Mouse (Mus musculus): Measurements from ENCODE around the gene Lbhd2. TPM values are rescaled to one million over a fixed set of nuclear protein-coding genes. Genes with fewer than 3 reads are reported as not detected.

The Lbhd2 gene
- polyA plus RNA-seq, 1 experiment from 2014 or later: not detected

- Histone ChIP-seq H3K4me3 (ENCODE audit: low read depth, low read length) (no peak overlapping the region), H3K36me3 (ENCODE audit: control insufficient read depth, insufficient read depth, low read length) (no peaks in the 10 kb centered on the region), H3K9ac (ENCODE audit: low read length) (no peak overlapping the region), H3K27me3 (ENCODE audit: control insufficient read depth, insufficient read depth, low read length) (no peaks in the 10 kb centered on the region), H3K27ac (ENCODE audit: low read depth, low read length) (no peak overlapping the region), H3K4me2 (no peak overlapping the region), H3K4me1 (ENCODE audit: control insufficient read depth, insufficient read depth, low read length) (no peaks in the 10 kb centered on the region), H3K9me3 (ENCODE audit: control insufficient read depth, low read length) (no peaks in the 10 kb centered on the region)
- DNase-seq (ENCODE audit: low spot score, missing footprints) (no peak), ATAC-seq (ENCODE audit: low FRiP score) (no peak)
- WGBS: 92% methylated on average over 1 of the region's 1 CpGs
Measured at GRCm38 (mm10) chr12:111457742-111458141, 51.1 kb downstream of the Lbhd2 start.

Other genes starting within 250 kb of the Lbhd2 start
- gene Traf3, start 240.4 kb upstream of the Lbhd2 start, polyA plus RNA-seq (2014; fragmentation: Nextera tagmentation; extraction: Ambion mirVana): 11.6 and 14.0 TPM in 2 replicates
- gene 4930595D18Rik, start 222.3 kb upstream of the Lbhd2 start, polyA plus RNA-seq (2014; fragmentation: Nextera tagmentation; extraction: Ambion mirVana): not detected in 2 replicates
- 0.22 TPM in 1 of 2 replicates, not detected in the other for gene Amn, start 135.7 kb upstream of the Lbhd2 start, polyA plus RNA-seq (2014; fragmentation: Nextera tagmentation; extraction: Ambion mirVana)
- 28.1 and 28.2 TPM in 2 replicates for gene Cdc42bpb, start 29.1 kb upstream of the Lbhd2 start, polyA plus RNA-seq (2014; fragmentation: Nextera tagmentation; extraction: Ambion mirVana)
- 2.3 and 2.9 TPM in 2 replicates for gene Exoc3l4, start 10.2 kb downstream of the Lbhd2 start, polyA plus RNA-seq (2014; fragmentation: Nextera tagmentation; extraction: Ambion mirVana)
- gene Tnfaip2, start 35.7 kb downstream of the Lbhd2 start, polyA plus RNA-seq (2014; fragmentation: Nextera tagmentation; extraction: Ambion mirVana): 1.1 and 2.3 TPM in 2 replicates
- gene Gm266, start 79.0 kb downstream of the Lbhd2 start, polyA plus RNA-seq (2014; fragmentation: Nextera tagmentation; extraction: Ambion mirVana): 4.2 and 6.0 TPM in 2 replicates
- gene Eif5, start 131.2 kb downstream of the Lbhd2 start, polyA plus RNA-seq (2014; fragmentation: Nextera tagmentation; extraction: Ambion mirVana): 726 and 782 TPM in 2 replicates
- gene Mark3, start 167.7 kb downstream of the Lbhd2 start, polyA plus RNA-seq (2014; fragmentation: Nextera tagmentation; extraction: Ambion mirVana): 69.9 and 73.7 TPM in 2 replicates

Data from midbrain, embryonic 11.5 days (tissue).